Mouse (Mus musculus): Measurements from ENCODE around the gene Eipr1. TPM values are rescaled to one million over a fixed set of nuclear protein-coding genes. Genes with fewer than 3 reads are reported as not detected.

Gene Eipr1
- total and polyA plus RNA-seq, 3 experiments = 8.6 to 13.5 (median 8.7) TPM

GRCm38 (mm10) chr12:28714822-28715632 lies 36.6 kb upstream of the Eipr1 start:
- H3K79me2 ChIP-seq (replicated peaks; ENCODE audit: control insufficient read depth, insufficient read depth, low read length) = no peaks in the 10 kb centered on the region
- H3K4me3 ChIP-seq = no peak overlapping the region
- no peaks in the 10 kb centered on the region for H3K36me3 ChIP-seq (ENCODE audit: control insufficient read depth, insufficient read depth, low read length)
- TF ChIP-seq POLR2A (IDR thresholded peaks at IDR 0.05; ENCODE audit: insufficient read depth, low read depth, low read length) (no peak), EP300 (IDR thresholded peaks at IDR 0.05; ENCODE audit: insufficient read depth, low read depth, low read length) (no peak), CTCF (IDR thresholded peaks at IDR 0.05) (no peak)
- H3K9ac ChIP-seq (ENCODE audit: low read depth, low read length) = no peak overlapping the region
- intact Hi-C loops (cut with DNase I) = no loop called here
- H3K27me3 ChIP-seq (ENCODE audit: control insufficient read depth, insufficient read depth, low read length) = no peaks in the 10 kb centered on the region
- 78% methylated on average over 24 of the region's 24 CpGs for WGBS
- no peak overlapping the region for H3K27ac ChIP-seq
- no peak for DNase-seq
- no peaks in the 10 kb centered on the region for H3K4me1 ChIP-seq (ENCODE audit: control insufficient read depth, insufficient read depth, low read length)

- intact Hi-C loops (cut with DNase I) = no loop called here
- TF ChIP-seq CTCF (IDR thresholded peaks at IDR 0.05) = no peak
- TF ChIP-seq POLR2A (IDR thresholded peaks at IDR 0.05; ENCODE audit: insufficient read depth, low read depth, low read length) = no peak
- no peak for TF ChIP-seq EP300 (IDR thresholded peaks at IDR 0.05; ENCODE audit: insufficient read depth, low read depth, low read length)
Observed at GRCm38 (mm10) chr12:28717066-28717465, 34.5 kb upstream of the Eipr1 start.

DNA sequence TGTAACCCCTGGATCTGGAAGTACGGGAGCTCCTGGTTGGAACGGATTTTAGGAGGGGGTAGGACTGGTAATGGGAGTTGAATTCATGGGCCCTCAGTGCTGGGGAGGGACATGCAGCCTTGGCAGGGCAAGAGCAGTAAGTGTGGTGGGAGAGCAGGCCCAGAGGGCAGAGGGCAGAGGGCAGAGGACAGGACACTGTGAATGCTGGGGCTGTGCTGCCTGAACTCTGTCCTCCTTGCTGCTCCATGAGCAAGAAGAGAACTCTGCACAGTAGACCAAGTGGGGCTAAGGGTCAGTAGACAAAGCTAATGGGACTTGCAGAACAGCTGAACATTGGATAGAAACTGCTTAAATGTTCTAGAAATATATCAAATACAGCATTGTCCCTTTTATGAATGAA lies 33.5 kb upstream of the Eipr1 start:
- H3K9ac ChIP-seq (ENCODE audit: low read depth, low read length) = no peak overlapping the region
- TF ChIP-seq CTCF (IDR thresholded peaks at IDR 0.05) (no peak), EP300 (IDR thresholded peaks at IDR 0.05; ENCODE audit: insufficient read depth, low read depth, low read length) (no peak), POLR2A (IDR thresholded peaks at IDR 0.05; ENCODE audit: insufficient read depth, low read depth, low read length) (no peak)
- intact Hi-C loops (cut with DNase I) = no loop called here
- no peak overlapping the region for H3K4me3 ChIP-seq
- H3K4me1 ChIP-seq (ENCODE audit: control insufficient read depth, insufficient read depth, low read length) = no peaks in the 10 kb centered on the region
- no peaks in the 10 kb centered on the region for H3K79me2 ChIP-seq (replicated peaks; ENCODE audit: control insufficient read depth, insufficient read depth, low read length)
- H3K27me3 ChIP-seq (ENCODE audit: control insufficient read depth, insufficient read depth, low read length) = no peaks in the 10 kb centered on the region
- no peaks in the 10 kb centered on the region for H3K36me3 ChIP-seq (ENCODE audit: control insufficient read depth, insufficient read depth, low read length)
- H3K27ac ChIP-seq = no peak overlapping the region
- WGBS = 90% methylated on average over 2 of the region's 2 CpGs
- DNase-seq = no peak

More at GRCm38 (mm10) chr12:28717066-28717465, 34.5 kb upstream of the Eipr1 start:
- no peak overlapping the region for H3K27ac ChIP-seq
- no peak overlapping the region for H3K9ac ChIP-seq (ENCODE audit: low read depth, low read length)
- no peaks in the 10 kb centered on the region for H3K36me3 ChIP-seq (ENCODE audit: control insufficient read depth, insufficient read depth, low read length)
- no peaks in the 10 kb centered on the region for H3K79me2 ChIP-seq (replicated peaks; ENCODE audit: control insufficient read depth, insufficient read depth, low read length)
- H3K4me1 ChIP-seq (ENCODE audit: control insufficient read depth, insufficient read depth, low read length) = no peaks in the 10 kb centered on the region
- no peak for DNase-seq
- H3K27me3 ChIP-seq (ENCODE audit: control insufficient read depth, insufficient read depth, low read length) = no peaks in the 10 kb centered on the region
- 67% methylated on average over 2 of the region's 2 CpGs for WGBS
- H3K4me3 ChIP-seq = no peak overlapping the region

GRCm38 (mm10) chr12:28724366-28724765 lies 27.2 kb upstream of the Eipr1 start:
- no peaks in the 10 kb centered on the region for H3K36me3 ChIP-seq (ENCODE audit: control insufficient read depth, insufficient read depth, low read length)
- DNase-seq = no peak
- H3K4me1 ChIP-seq (ENCODE audit: control insufficient read depth, insufficient read depth, low read length) = no peaks in the 10 kb centered on the region
- no peak overlapping the region for H3K27ac ChIP-seq
- WGBS = 92% methylated on average over 3 of the region's 3 CpGs
- intact Hi-C loops (cut with DNase I) = no loop called here
- TF ChIP-seq POLR2A (IDR thresholded peaks at IDR 0.05; ENCODE audit: insufficient read depth, low read depth, low read length) = no peak
- no peak for TF ChIP-seq CTCF (IDR thresholded peaks at IDR 0.05)
- no peak for TF ChIP-seq EP300 (IDR thresholded peaks at IDR 0.05; ENCODE audit: insufficient read depth, low read depth, low read length)
- H3K9ac ChIP-seq (ENCODE audit: low read depth, low read length) = no peak overlapping the region
- H3K27me3 ChIP-seq (ENCODE audit: control insufficient read depth, insufficient read depth, low read length) = no peaks in the 10 kb centered on the region
- H3K4me3 ChIP-seq = no peak overlapping the region
- no peaks in the 10 kb centered on the region for H3K79me2 ChIP-seq (replicated peaks; ENCODE audit: control insufficient read depth, insufficient read depth, low read length)

DNA sequence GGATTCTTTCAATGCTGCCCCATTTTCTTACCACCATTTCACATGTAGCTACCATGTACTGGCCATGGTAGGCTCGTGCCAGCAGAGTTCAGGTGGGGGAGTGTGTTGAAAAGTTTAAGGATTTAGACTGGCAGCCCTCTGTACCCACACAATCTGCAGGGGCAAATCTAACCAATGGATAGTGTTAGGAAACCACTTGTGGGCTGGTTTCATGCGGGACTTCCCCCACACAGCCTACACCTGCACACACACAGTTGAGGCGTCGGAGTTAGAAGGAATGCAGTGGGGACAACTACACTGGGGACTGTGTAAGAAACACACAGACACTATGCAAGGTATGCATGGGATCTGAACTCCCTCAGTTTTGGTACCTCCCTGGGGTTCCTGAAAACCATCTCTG lies 25.4 kb upstream of the Eipr1 start:
- no peak overlapping the region for H3K4me3 ChIP-seq
- TF ChIP-seq EP300 (IDR thresholded peaks at IDR 0.05; ENCODE audit: insufficient read depth, low read depth, low read length) = no peak
- TF ChIP-seq POLR2A (IDR thresholded peaks at IDR 0.05; ENCODE audit: insufficient read depth, low read depth, low read length) = no peak
- no peak for TF ChIP-seq CTCF (IDR thresholded peaks at IDR 0.05)
- WGBS = 96% methylated on average over 4 of the region's 4 CpGs
- intact Hi-C loops (cut with DNase I) = no loop called here
- no peak overlapping the region for H3K27ac ChIP-seq
- no peak for DNase-seq
- H3K79me2 ChIP-seq (replicated peaks; ENCODE audit: control insufficient read depth, insufficient read depth, low read length) = no peaks in the 10 kb centered on the region
- H3K36me3 ChIP-seq (ENCODE audit: control insufficient read depth, insufficient read depth, low read length) = no peaks in the 10 kb centered on the region
- no peaks in the 10 kb centered on the region for H3K4me1 ChIP-seq (ENCODE audit: control insufficient read depth, insufficient read depth, low read length)
- H3K27me3 ChIP-seq (ENCODE audit: control insufficient read depth, insufficient read depth, low read length) = no peaks in the 10 kb centered on the region
- no peak overlapping the region for H3K9ac ChIP-seq (ENCODE audit: low read depth, low read length)

DNA sequence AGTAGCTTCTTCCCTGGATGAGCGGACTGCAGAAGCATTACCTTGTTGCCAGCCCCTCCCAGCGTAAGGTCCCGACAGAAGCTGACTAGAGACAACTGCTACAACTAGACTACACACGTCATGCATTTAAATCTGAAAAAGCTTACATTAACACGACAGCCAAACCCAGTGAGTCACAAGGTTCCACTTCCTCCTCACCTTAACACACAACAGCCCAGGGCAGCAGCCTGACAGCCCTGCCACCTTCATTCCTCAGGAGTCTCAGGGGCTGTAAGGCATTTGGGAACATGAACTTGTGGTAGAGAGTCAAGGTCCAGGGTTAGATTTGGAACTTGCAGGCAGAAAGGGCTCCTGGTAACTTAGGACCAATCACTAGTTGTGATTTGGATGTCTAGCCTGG lies 24.5 kb upstream of the Eipr1 start:
- no peak overlapping the region for H3K27ac ChIP-seq
- TF ChIP-seq CTCF (IDR thresholded peaks at IDR 0.05) = no peak
- no peak for TF ChIP-seq POLR2A (IDR thresholded peaks at IDR 0.05; ENCODE audit: insufficient read depth, low read depth, low read length)
- no peak for TF ChIP-seq EP300 (IDR thresholded peaks at IDR 0.05; ENCODE audit: insufficient read depth, low read depth, low read length)
- no peaks in the 10 kb centered on the region for H3K4me1 ChIP-seq (ENCODE audit: control insufficient read depth, insufficient read depth, low read length)
- H3K79me2 ChIP-seq (replicated peaks; ENCODE audit: control insufficient read depth, insufficient read depth, low read length) = no peaks in the 10 kb centered on the region
- H3K27me3 ChIP-seq (ENCODE audit: control insufficient read depth, insufficient read depth, low read length) = no peaks in the 10 kb centered on the region
- no peak overlapping the region for H3K9ac ChIP-seq (ENCODE audit: low read depth, low read length)
- intact Hi-C loops (cut with DNase I) = no loop called here
- 75% methylated on average over 5 of the region's 5 CpGs for WGBS
- H3K36me3 ChIP-seq (ENCODE audit: control insufficient read depth, insufficient read depth, low read length) = no peaks in the 10 kb centered on the region
- DNase-seq = no peak
- H3K4me3 ChIP-seq = no peak overlapping the region

All from heart, adult 2 months (tissue).